Mouse (Mus musculus) 416B (cell line): ENCODE measurements around the gene Gm49342.
"Not testable (repeated sequence)": the region's sequence is repeated elsewhere in the genome, so short reads cannot be mapped to it uniquely, and the experiment has no call there.

Experiments used
- DNase-seq: peaks from one replicate; pipeline ENCODE4 v3.0.0; 2011; ENCODE audit warnings: low read depth

Gm49342 gene

DNA sequence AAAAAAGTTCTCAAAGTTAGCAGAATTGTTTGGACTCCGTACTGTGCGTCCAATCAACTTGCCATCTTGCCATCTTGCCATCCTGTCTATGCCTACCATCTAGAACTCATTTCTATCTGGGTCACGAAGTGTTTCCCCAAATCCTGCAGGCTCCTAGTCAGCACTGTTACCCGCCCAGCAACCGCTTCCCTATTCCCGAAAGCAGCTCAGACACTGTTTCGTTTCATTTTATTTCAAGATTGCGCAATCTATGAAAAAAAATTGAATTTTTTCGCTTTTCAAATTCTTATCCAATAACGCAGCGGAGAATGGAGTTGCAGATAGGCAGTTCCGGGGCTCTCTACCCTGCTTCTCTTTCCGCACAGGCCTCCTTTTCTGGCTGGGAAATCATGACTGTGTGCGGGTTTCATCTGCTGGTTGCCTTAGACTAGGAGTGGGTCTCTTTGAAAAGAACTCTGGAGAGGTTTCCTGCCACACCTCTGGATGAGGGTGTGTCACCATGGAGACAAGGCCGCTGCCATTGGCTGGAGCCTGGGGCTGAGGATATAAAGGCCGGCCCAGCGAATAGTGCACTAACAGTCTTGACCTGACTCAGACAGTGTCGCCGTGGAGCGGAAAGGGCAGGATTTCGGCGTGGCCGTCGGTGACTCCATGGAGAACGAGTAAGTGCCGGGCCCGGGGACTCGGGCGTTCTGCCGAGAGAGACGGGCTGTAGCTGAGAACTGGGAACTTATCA, at the start of gene Gm49342:
Gene Gm49342 (plus strand): TSS at position 586 of the 736 bp plus-strand sequence.
- DNase-seq: peak; percentile 97

GRCm38 (mm10) chr14:50895407-50895806, 48.9 kb upstream of the Gm49342 start:
- DNase-seq: no peak

DNA sequence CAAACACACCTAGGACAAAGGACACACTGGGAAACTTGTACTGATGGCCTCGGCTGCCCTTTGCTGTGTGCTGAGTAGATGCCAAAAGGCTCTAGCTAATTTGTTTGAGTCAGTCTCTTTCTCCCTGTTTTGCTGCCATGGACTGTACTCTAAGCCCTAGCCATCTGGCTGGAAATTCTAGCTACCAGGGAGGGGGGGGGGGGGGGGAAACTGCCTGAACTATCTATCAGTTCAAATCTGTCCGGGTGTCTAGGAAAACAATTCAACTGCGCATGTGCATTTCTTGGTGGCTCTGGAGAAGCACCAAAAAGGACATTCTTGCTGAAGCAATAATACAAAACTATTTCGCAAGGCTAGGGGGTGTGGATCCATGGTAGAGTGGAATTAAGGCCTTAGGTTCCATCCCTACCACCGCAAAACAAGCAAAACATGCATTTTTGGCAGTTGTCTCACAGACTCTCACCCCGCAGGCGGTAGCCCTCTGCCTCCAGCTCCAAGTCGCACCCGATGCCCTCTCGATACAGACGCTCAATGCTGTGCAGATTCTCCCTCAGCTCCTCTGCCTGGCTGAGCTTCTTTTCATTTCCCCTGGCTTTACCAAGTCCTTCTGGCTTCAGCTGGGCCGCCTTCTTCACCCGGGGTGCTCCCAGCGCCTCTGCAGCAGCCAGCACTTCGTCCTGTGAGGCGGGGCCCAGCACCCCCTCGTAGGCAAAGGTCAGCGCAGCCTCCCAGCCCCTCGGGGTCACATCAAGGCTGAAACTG, 48.2 kb upstream of the Gm49342 start:
- DNase-seq: peak; percentile 56

DNA sequence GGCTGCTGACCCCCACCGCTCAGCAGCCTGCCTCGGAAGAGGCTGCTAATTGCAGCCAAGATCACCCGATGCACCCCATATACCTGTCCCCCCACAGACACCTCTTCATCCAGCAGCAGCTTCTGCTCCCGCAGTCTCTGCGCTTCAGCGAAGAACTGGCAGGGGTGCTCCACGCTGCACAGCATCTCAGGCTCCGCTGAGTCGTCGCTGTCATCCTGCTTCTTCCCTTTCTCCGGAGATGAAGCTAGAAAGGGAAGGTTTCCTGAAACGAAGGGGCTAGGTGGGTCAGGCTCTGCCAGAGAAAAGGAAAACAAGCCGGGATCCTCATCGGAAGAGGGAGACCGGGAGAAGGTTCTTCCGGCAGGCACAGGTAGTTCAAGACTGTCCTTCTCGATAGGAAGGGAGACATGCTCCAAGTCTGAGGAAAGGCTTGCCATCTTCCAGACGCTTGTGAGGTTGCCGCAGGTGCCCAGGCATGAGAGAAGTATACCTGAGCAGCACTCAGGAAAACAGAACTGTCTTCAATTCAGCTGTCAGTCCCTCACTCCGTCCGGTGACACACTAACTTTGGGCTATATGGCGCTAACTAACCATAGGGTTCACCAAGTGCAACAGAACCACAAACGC, 47.5 kb upstream of the Gm49342 start:
- DNase-seq: no peak

DNA sequence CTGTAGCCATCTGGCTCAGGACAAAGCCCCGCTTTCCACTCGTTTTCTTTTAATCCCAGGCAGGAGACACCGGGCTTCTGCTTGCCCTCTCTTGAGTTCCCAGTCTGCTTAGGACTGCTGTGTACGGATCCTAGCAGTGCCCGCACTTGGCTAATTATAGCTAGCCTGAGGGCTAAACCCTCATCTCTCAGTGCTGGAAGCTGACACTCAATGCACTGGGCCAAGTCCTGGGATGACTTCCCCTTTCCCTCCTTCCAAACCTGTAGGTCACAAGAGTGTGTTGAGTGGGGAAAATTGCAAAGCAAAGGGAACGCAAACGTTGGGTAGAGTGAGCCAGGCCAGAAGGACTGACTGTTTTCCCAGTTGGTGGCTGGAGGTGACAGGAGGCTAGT, 46.9 kb upstream of the Gm49342 start, which contains the start of gene Klhl33:
Gene Klhl33 (minus strand): TSS at position 134 of the 392 bp plus-strand sequence.
- no peak for DNase-seq

- not testable (repeated sequence) for DNase-seq
These were observed 46.3 kb upstream of the Gm49342 start for GRCm38 (mm10) chr14:50897992-50898391.

GRCm38 (mm10) chr14:50903973-50904827, 40.1 kb upstream of the Gm49342 start:
- DNase-seq: no peak

- DNase-seq: no peak
These were observed 39.5 kb upstream of the Gm49342 start for GRCm38 (mm10) chr14:50904828-50905129.

- DNase-seq: not testable (repeated sequence)
These were observed 39.0 kb upstream of the Gm49342 start for GRCm38 (mm10) chr14:50905327-50905726.

- no peak for DNase-seq
These were observed 36.2 kb upstream of the Gm49342 start for GRCm38 (mm10) chr14:50908126-50908525.

GRCm38 (mm10) chr14:50911356-50911755, 33.0 kb upstream of the Gm49342 start:
- DNase-seq: no peak

DNA sequence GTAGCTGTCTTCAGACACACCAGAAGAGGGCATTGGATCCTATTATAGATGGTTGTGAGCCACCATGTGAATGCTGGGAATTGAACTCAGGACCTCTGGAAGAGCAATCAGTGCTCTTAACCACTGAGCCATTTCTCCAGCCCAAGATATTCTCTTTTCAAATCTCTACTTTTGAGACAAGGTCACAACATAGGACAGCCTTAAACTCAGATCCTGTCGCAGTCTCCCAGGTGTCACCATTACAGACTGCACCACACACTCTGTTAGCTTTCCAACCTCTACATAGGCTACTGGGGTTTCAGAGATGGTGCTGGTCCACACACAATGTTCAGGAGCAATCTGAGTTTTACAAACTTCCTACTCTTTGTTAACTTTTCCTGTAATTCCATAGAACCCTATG, 20.9 kb upstream of the Gm49342 start:
- peak; percentile 28 for DNase-seq

DNA sequence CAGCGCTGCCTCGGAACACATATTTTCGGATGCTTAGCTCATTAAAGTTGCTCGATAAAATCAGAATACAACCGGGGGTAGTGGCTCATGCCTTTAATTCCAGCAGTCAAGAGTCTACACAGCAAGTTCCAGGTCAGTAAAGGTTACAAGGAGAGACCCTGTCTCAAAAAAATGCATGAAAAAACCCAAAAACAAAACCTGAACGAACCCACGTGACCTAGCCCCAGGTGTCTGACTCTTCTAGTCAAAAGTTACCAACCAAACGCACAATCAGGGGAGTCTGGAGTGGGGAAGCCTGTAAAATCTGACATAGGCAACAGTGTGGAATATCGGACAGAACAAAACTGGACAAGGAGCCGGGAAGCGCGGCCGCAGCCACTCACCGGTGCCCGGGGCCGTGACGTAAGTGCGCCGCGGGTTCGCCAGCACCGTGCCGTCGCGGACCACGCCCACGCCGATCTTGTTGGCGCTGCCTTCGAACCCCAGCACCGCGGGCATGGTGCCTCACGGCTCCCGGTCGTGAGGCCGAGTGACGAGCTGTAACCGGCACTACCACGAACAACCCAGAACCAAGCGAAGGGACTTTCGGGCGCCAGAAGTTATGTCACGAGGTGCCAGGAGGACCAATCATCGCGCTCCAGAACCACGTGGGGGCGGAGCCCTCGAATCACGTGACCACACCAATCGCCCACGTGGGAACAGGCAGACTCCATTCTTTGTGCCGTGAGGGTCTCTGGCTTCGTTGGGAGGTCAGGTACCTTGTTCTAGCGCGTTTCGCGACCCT, 19.8 kb upstream of the Gm49342 start, which contains the start of the genes Osgep and Apex1:
Gene Osgep (minus strand): TSS at position 613 of the 784 bp plus-strand sequence.
Gene Apex1 (plus strand): TSS at position 688 of the 784 bp plus-strand sequence.
- DNase-seq: peak; percentile 97

GRCm38 (mm10) chr14:50925111-50925920, 19.0 kb upstream of the Gm49342 start:
- peak; percentile 54 for DNase-seq

GRCm38 (mm10) chr14:50927366-50927765, 17.0 kb upstream of the Gm49342 start:
- DNase-seq: no peak

- DNase-seq: peak; percentile 20
These were observed 14.4 kb upstream of the Gm49342 start for GRCm38 (mm10) chr14:50929951-50930350.

DNA sequence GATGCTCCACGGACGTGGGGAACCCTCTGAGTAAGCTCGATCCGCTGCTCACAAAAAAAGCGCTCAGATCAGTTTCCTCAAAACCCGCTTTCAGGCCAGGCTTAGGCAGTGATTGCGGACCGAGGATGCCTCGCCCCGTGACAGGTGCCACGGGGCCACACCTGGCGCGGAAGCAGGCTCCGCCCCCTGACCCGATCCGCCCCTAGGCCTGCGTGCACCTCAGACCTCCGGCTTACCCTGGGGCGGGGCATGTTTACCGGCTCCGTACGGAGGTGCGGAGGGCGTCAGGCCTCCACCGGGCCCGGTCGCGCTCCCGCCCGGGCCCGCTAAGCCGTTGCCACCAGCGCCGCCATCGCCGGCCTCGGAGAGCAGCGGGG, 14.0 kb upstream of the Gm49342 start:
- DNase-seq: peak; percentile 16

GRCm38 (mm10) chr14:50930754-50931492, 13.4 kb upstream of the Gm49342 start, which contains the start of the genes Pip4p1 and Pnp:
Pip4p1 (minus strand) TSS chr14:50930856.
Pnp (plus strand) TSS chr14:50931082.
- peak; percentile 100 for DNase-seq

GRCm38 (mm10) chr14:50931493-50932020, 12.8 kb upstream of the Gm49342 start:
- peak; percentile 77 for DNase-seq
